Mouse (Mus musculus) thymus, adult 2 months (tissue): ENCODE results near the gene Elf1.

ENCODE experiments used
- CTCF ChIP-seq: fragments of 200-500 bp; IDR thresholded peaks from 2 replicates; pipeline ENCODE4 v1.5.1; 2012; ENCODE audit warnings: mild to moderate bottlenecking, control low read depth, low read length, moderate library complexity, borderline replicate concordance; ENCODE audit not compliant: control insufficient read depth, poor library complexity, insufficient read depth; ENCODE audit errors: extremely low read depth
- POLR2A ChIP-seq: fragments of 200-500 bp; IDR thresholded peaks from 2 replicates; pipeline ENCODE4 v1.6.1; 2012; ENCODE audit warnings: mild to moderate bottlenecking, low read length, control low read depth, moderate library complexity; ENCODE audit not compliant: control insufficient read depth, poor library complexity, insufficient read depth; ENCODE audit errors: extremely low read depth

DNA sequence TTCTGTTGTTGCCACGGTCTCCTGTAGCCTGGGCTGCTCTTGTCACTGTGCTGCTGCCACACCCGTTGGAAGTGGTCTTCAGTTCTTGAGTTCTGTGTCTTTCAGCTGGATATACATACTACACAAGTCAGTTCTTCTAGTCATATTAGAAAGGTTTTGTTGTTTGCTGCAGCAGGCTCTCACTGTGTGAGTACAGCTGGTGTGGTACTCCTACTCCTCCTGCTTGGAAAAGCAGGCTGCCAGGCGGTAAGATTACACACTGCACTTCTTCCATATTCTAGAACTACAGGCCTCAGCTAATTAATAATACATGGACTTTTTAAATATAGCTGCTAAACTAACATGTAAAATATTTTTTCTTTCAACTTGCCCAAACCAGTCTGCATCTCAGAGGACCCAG is 125.9 kb downstream of the Elf1 start:
- no peak for TF ChIP-seq CTCF
- TF ChIP-seq POLR2A: no peak
